Mouse (Mus musculus) bone marrow macrophage, adult 2 months (primary cell): ENCODE measurements around the gene Ankrd36.

Experiments used
- CTCF ChIP-seq: IDR thresholded peaks from 2 replicates; pipeline ENCODE4 v1.5.1; 2012; ENCODE audit warnings: low read depth, mild to moderate bottlenecking, low read length, moderate library complexity
- POLR2A ChIP-seq: IDR thresholded peaks from 2 replicates; pipeline ENCODE4 v1.6.1; 2012; ENCODE audit warnings: mild to moderate bottlenecking, low read depth, low read length, borderline replicate concordance

- TF ChIP-seq CTCF (no peak), POLR2A (no peak)
These were observed 29.2 kb upstream of the Ankrd36 start for GRCm38 (mm10) chr11:5540331-5540730.
